Mouse (Mus musculus) CH12.LX (cell line): Measurements from ENCODE around the gene Wdfy3. TPM values are rescaled to one million over a fixed set of nuclear protein-coding genes. Genes with fewer than 3 reads are reported as not detected.

Experiments
- DNase-seq: peaks from one replicate; pipeline ENCODE4 v3.0.0-alpha.2; 2013; ENCODE audit errors: extremely low read depth
- H3K27ac ChIP-seq: 2 replicates; pipeline ENCODE4 v1.5.1; 2012; ENCODE audit warnings: low read depth, mild to moderate bottlenecking, control low read depth, moderate library complexity; ENCODE audit not compliant: insufficient read depth
- H3K27me3 ChIP-seq: replicated peaks from 2 replicates; pipeline ENCODE3; 2012; ENCODE audit warnings: inconsistent platforms
- H3K36me3 ChIP-seq, 2 experiments: replicated peaks in 1 of 2; 2 replicates each; pipeline versions ENCODE3 to v1.6.1; 2012; ENCODE audit warnings: inconsistent platforms in 1 of 2, low read length in 1 of 2, mild to moderate bottlenecking in 1 of 2, mixed read lengths in 1 of 2, moderate library complexity in 1 of 2; ENCODE audit not compliant: control insufficient read depth in 1 of 2, insufficient read depth in 1 of 2
- H3K4me1 ChIP-seq, 2 experiments: 2 replicates each; pipeline ENCODE4 v1.6.1; 2012; ENCODE audit warnings: inconsistent platforms in 1 of 2, moderate library complexity in 1 of 2; ENCODE audit not compliant: insufficient read depth in 2 of 2, control insufficient read depth in 1 of 2
- H3K4me2 ChIP-seq: 2 replicates; pipeline ENCODE4 v1.6.1; 2012; ENCODE audit warnings: low read depth, mild to moderate bottlenecking, control low read depth; ENCODE audit not compliant: poor library complexity, insufficient read depth, severe bottlenecking
- H3K4me3 ChIP-seq, 3 experiments: fragments of 150-350 bp in 1 of 3; sonication (generic) in 1 of 3; replicated peaks in 1 of 3; 2 replicates each; pipeline versions ENCODE3 to v1.5.1; 2011 to 2012; ENCODE audit warnings: low read depth in 2 of 3, low read length in 2 of 3, mild to moderate bottlenecking in 2 of 3, moderate library complexity in 2 of 3, control low read depth in 1 of 3, improper control_type of control experiment in 1 of 3, inconsistent platforms in 1 of 3, mixed read lengths in 1 of 3; ENCODE audit not compliant: poor library complexity in 1 of 3
- H3K79me2 ChIP-seq: replicated peaks from 2 replicates; pipeline ENCODE4 v1.6.1; 2012; ENCODE audit warnings: mild to moderate bottlenecking, moderate library complexity; ENCODE audit not compliant: control insufficient read depth, poor library complexity, insufficient read depth, severe bottlenecking; ENCODE audit errors: extremely low read depth
- H3K9ac ChIP-seq: 2 replicates; pipeline ENCODE4 v1.6.1; 2012; ENCODE audit warnings: low read depth, mild to moderate bottlenecking, control low read depth, moderate library complexity; ENCODE audit not compliant: insufficient read depth
- H3K9me3 ChIP-seq: replicated peaks from 2 replicates; pipeline ENCODE3; 2012; ENCODE audit warnings: low read length, inconsistent platforms, mixed read lengths
- CHD1 ChIP-seq: IDR thresholded peaks from 2 replicates; pipeline ENCODE4 v1.6.1; 2012; ENCODE audit warnings: low read depth, low read length, improper control_type of control experiment, inconsistent platforms
- CHD2 ChIP-seq: IDR thresholded peaks from 2 replicates; pipeline ENCODE4 v1.6.1; 2011; ENCODE audit warnings: low read length, improper control_type of control experiment
- CTCF ChIP-seq, 2 experiments: IDR thresholded peaks in 1 of 2; conservative IDR thresholded peaks in 1 of 2; 2 replicates each; pipeline ENCODE4 v1.5.1; 2011 to 2012; ENCODE audit warnings: low read depth in 2 of 2, low read length in 2 of 2, improper control_type of control experiment in 1 of 2, inconsistent platforms in 1 of 2, mild to moderate bottlenecking in 1 of 2, moderate library complexity in 1 of 2
- E2F4 ChIP-seq: IDR thresholded peaks from 2 replicates; pipeline ENCODE4 v1.6.1; 2011; ENCODE audit warnings: low read depth, low read length, improper control_type of control experiment; ENCODE audit not compliant: insufficient replicate concordance
- ELF1 ChIP-seq: IDR thresholded peaks from 2 replicates; pipeline ENCODE4 v1.6.1; 2014; ENCODE audit warnings: low read depth, mild to moderate bottlenecking, inconsistent platforms, low read length, improper control_type of control experiment
- EP300 ChIP-seq: IDR thresholded peaks from 2 replicates; pipeline ENCODE4 v1.6.1; 2011; ENCODE audit warnings: low read length, improper control_type of control experiment
- GABPA ChIP-seq: IDR thresholded peaks from 2 replicates; pipeline ENCODE4 v1.6.1; 2012; ENCODE audit warnings: low read depth, low read length, improper control_type of control experiment, inconsistent platforms; ENCODE audit not compliant: insufficient replicate concordance
- HCFC1 ChIP-seq: IDR thresholded peaks from 2 replicates; pipeline ENCODE4 v1.6.1; 2012; ENCODE audit warnings: low read depth, mild to moderate bottlenecking, inconsistent platforms, low read length, improper control_type of control experiment
- IRF4 ChIP-seq: IDR thresholded peaks from 2 replicates; pipeline ENCODE4 v1.6.1; 2014; ENCODE audit warnings: low read depth, mild to moderate bottlenecking, inconsistent platforms, low read length, improper control_type of control experiment
- JUN ChIP-seq: IDR thresholded peaks from 2 replicates; pipeline ENCODE4 v1.6.1; 2011; ENCODE audit warnings: low read depth, mild to moderate bottlenecking, low read length, improper control_type of control experiment, moderate library complexity; ENCODE audit not compliant: insufficient read depth
- JUND ChIP-seq: conservative IDR thresholded peaks from 2 replicates; pipeline ENCODE4 v1.6.1; 2011; ENCODE audit warnings: low read depth, low read length, improper control_type of control experiment
- MAFK ChIP-seq: IDR thresholded peaks from 2 replicates; pipeline ENCODE4 v1.6.1; 2011; ENCODE audit warnings: low read length, improper control_type of control experiment; ENCODE audit not compliant: insufficient replicate concordance
- MAX ChIP-seq: IDR thresholded peaks from 2 replicates; pipeline ENCODE4 v1.6.1; 2011; ENCODE audit warnings: low read length, improper control_type of control experiment
- NELFE ChIP-seq: IDR thresholded peaks from 2 replicates; pipeline ENCODE4 v1.6.1; 2011; ENCODE audit warnings: low read depth, low read length, improper control_type of control experiment
- POLR2A ChIP-seq: IDR thresholded peaks from 2 replicates; pipeline ENCODE4 v1.6.1; 2011; ENCODE audit warnings: low read depth, mild to moderate bottlenecking, improper control_type of control experiment, low read length
- POLR2AphosphoS2 ChIP-seq: IDR thresholded peaks from 2 replicates; pipeline ENCODE4 v1.6.1; 2011; ENCODE audit warnings: low read depth, low read length, improper control_type of control experiment
- SMC3 ChIP-seq: IDR thresholded peaks from 2 replicates; pipeline ENCODE4 v1.6.1; 2011; ENCODE audit warnings: low read depth, low read length, improper control_type of control experiment
- TBP ChIP-seq: conservative IDR thresholded peaks from 2 replicates; pipeline ENCODE4 v1.6.1; 2011; ENCODE audit warnings: low read depth, low read length, improper control_type of control experiment
- UBTF ChIP-seq: IDR thresholded peaks from 2 replicates; pipeline ENCODE4 v1.6.1; 2012; ENCODE audit warnings: low read depth, mild to moderate bottlenecking, inconsistent platforms, low read length, improper control_type of control experiment, moderate library complexity
- USF2 ChIP-seq: conservative IDR thresholded peaks from 2 replicates; pipeline ENCODE4 v1.6.1; 2011; ENCODE audit warnings: low read depth, low read length, improper control_type of control experiment
- ZKSCAN1 ChIP-seq: IDR thresholded peaks from 2 replicates; pipeline ENCODE4 v1.6.1; 2012; ENCODE audit warnings: low read depth, inconsistent platforms, low read length, improper control_type of control experiment, borderline replicate concordance
- ZMIZ1 ChIP-seq: IDR thresholded peaks from 2 replicates; pipeline ENCODE4 v1.6.1; 2012; ENCODE audit warnings: low read depth, mild to moderate bottlenecking, inconsistent platforms, low read length, improper control_type of control experiment
- ZNF384 ChIP-seq: IDR thresholded peaks from 2 replicates; pipeline ENCODE4 v1.6.1; 2012; ENCODE audit warnings: low read depth, low read length, improper control_type of control experiment, inconsistent platforms
- dilution Hi-C: fragments of 300-500 bp; cut with MboI; formaldehyde crosslinking; loops from 2 replicates; pipeline ENCODE4 v1.14.3; 2020; ENCODE audit warnings: low sequenced_read_pairs; ENCODE audit not compliant: extremely low pct_unique_long_range_greater_than_20kb, extremely low pct_ligation_motif_present
- in situ Hi-C: fragments of 300-500 bp; cut with MboI; formaldehyde crosslinking; loops from 3 replicates; pipeline ENCODE4 v1.14.3; 2019; ENCODE audit warnings: low sequenced_read_pairs, low pct_ligation_motif_present, low pct_unique_long_range_greater_than_20kb, mixed read lengths
- polyA plus RNA-seq: library from polyadenylated mRNA; unstranded; fragments of >175 nt; gene quantifications from 2 replicates; pipeline ENCODE4 v1.2.1, GENCODE M21; 2012; ENCODE audit warnings: low read depth; ENCODE audit not compliant: insufficient read length
- total RNA-seq, 2 experiments: library from RNA; depleted of rRNA; stranded (reverse); fragments of 300-350 nt in 1 of 2; fragments of >200 nt in 1 of 2; gene quantifications; 2 replicates each; pipeline ENCODE4 v1.2.3; 2012 to 2014

The Wdfy3 gene
- total and polyA plus RNA-seq, 3 experiments = not detected

DNA sequence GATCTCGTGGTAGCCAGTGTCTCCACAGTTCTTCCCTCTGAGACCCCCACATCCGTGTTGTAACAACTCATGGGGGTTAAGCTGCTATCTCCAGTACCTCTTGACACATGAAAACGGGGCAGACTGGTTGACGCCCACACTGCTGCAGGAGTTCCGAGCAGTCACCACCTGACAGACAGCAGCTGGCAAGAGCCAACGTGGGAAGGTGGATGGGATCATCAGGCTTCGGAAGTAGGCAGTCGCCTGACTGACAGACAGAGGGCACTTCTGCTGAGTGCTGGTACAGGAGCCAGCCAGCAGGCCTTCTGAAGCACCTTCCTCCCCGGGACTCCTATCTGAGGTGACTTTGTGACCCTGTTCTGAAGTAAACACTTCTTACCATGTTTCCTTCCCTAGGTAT lies 191.3 kb downstream of the Wdfy3 start:
- in situ Hi-C loops = no loop called here
- Histone ChIP-seq H3K27ac (no peak overlapping the region), H3K4me3 (no peak overlapping the region), H3K9me3 (peaks cover 79% of the 10 kb centered on the region), H3K27me3 (no peaks in the 10 kb centered on the region), H3K36me3 (no peaks in the 10 kb centered on the region), H3K4me1 (no peaks in the 10 kb centered on the region), H3K9ac (no peak overlapping the region), H3K79me2 (no peaks in the 10 kb centered on the region), H3K4me2 (no peak overlapping the region)
- dilution Hi-C loops = no loop called here
- TF ChIP-seq TBP (no peak), USF2 (no peak), CHD2 (no peak), IRF4 (no peak), NELFE (no peak), POLR2AphosphoS2 (no peak), ZKSCAN1 (no peak), JUN (no peak), POLR2A (no peak)
- no peak for DNase-seq

DNA sequence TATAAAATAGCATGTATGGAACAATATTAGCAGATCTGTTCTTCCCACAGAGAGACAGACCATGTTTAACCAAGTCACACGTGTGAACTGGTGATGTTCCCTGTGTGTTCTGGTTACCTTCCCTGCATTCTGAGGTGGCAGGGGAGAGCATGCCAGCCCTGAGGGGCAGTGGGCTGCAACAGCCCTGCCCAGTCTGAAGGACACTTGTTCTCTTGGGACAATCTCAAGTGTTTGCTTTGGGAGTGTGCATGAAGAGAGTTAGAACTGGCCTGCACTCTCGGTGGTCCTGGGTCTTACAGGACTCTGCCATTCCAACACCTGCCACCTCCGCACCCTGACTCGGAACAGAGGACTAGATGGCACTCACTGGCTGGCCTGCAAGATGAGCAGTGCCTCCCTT lies 193.5 kb downstream of the Wdfy3 start:
- H3K79me2 ChIP-seq = no peaks in the 10 kb centered on the region
- DNase-seq = no peak
- H3K9ac ChIP-seq = no peak overlapping the region
- dilution Hi-C loops (no loop called here), in situ Hi-C loops (no loop called here)
- H3K36me3 ChIP-seq = no peaks in the 10 kb centered on the region
- H3K27ac ChIP-seq = no peak overlapping the region
- TF ChIP-seq ZKSCAN1 (no peak), CHD1 (no peak), JUN (no peak), UBTF (no peak), EP300 (no peak), JUND (no peak), MAX (no peak), ZNF384 (no peak), MAFK (no peak), CTCF (conservative IDR thresholded peaks at IDR 0.05 in 1 of 2, IDR thresholded peaks at IDR 0.05 in 1 of 2; ENCODE audit: low read depth in 2 of 2, low read length in 2 of 2) (no peak), ZMIZ1 (no peak), E2F4 (no peak), GABPA (no peak), ELF1 (no peak), SMC3 (no peak), HCFC1 (no peak)
- H3K4me3 ChIP-seq = no peak overlapping the region
- H3K4me1 ChIP-seq = no peaks in the 10 kb centered on the region
- peaks cover 81% of the 10 kb centered on the region for H3K9me3 ChIP-seq
- no peaks in the 10 kb centered on the region for H3K27me3 ChIP-seq
- no peak overlapping the region for H3K4me2 ChIP-seq
